Comparison of ENCODE assay signal across 16 mouse cellular contexts in genomic region chr15:40124211-40124953, GRCm38 (mm10). TPM values are rescaled to one million over a fixed set of nuclear protein-coding genes. Genes with fewer than 3 reads are reported as not detected.
A peak's percentile ranks its signal among the peaks of the same experiment; 100 is the strongest.
DNase-seq lines count a peak whose midpoint lies in the region; TF ChIP-seq lines count a peak whose summit lies in the region.
"Had no signal": no experiment of that assay in that cellular context is flagged by ENCODE, and none has a peak within 500 bp of the region (broad histone marks: within the 10 kb centered on the region; RNA-seq: fewer than 3 reads in every experiment).

No protein-coding gene starts in this region.

- no peaks in the 10 kb centered on the region for H3K27me3 ChIP-seq in hindbrain, embryonic 10.5 days (ENCODE audit: insufficient read depth, poor library complexity, severe bottlenecking)
- H3K27me3 ChIP-seq: embryonic facial prominence, embryonic 12.5 days; forebrain, embryonic 13.5 days; heart, embryonic 13.5 days had no signal

- H3K27ac ChIP-seq in gastrocnemius, adult 2 months = no peak overlapping the region
- H3K27ac ChIP-seq in hindbrain, embryonic 10.5 days = no peak overlapping the region
- H3K27ac ChIP-seq: embryonic facial prominence, embryonic 12.5 days; forebrain, embryonic 13.5 days; heart, embryonic 13.5 days had no signal

- no peak overlapping the region for H3K4me3 ChIP-seq in gastrocnemius, adult 2 months
- H3K4me3 ChIP-seq in hindbrain, embryonic 10.5 days = no peak overlapping the region
- H3K4me3 ChIP-seq: embryonic facial prominence, embryonic 12.5 days; forebrain, embryonic 13.5 days; heart, embryonic 13.5 days had no signal

- no peak for TF ChIP-seq CTCF in gastrocnemius, adult 2 months (IDR thresholded peaks at IDR 0.05)

- WGBS in hindbrain, embryonic 10.5 days = 80% methylated on average over 9 of the region's 9 CpGs

- intact Hi-C loops in gastrocnemius, adult 2 months (cut with DNase I) = no loop called here

- DNase-seq in gastrocnemius, adult 2 months = peak; percentile 49
- DNase-seq in gastrocnemius, postnatal 4 days (ENCODE audit: low spot score in 2 of 2) = no peak
- peak; percentile 5 for DNase-seq in lung, postnatal 10 days
- no peak for DNase-seq in lung, postnatal 14 days
- DNase-seq in hindbrain, embryonic 10.5 days (ENCODE audit: low spot score) = peak; percentile 9
- DNase-seq in retina, embryonic 14.5 days (ENCODE audit: low spot score) = peak; percentile 35
- DNase-seq in frontal cortex, adult 2 months (ENCODE audit: extremely low spot score in 1 of 2, low spot score in 1 of 2) = no peak
- DNase-seq in urinary bladder, postnatal 4 days (ENCODE audit: low spot score in 2 of 2) = no peak
- DNase-seq: kidney, adult 9 months; liver; thymus, postnatal 14 days had no signal

- no peaks in the 10 kb centered on the region for H3K36me3 ChIP-seq in hindbrain, embryonic 10.5 days
- H3K36me3 ChIP-seq: embryonic facial prominence, embryonic 12.5 days; heart, embryonic 13.5 days had no signal

- no peaks in the 10 kb centered on the region for H3K9me3 ChIP-seq in hindbrain, embryonic 10.5 days
- H3K9me3 ChIP-seq: embryonic facial prominence, embryonic 12.5 days; forebrain, embryonic 13.5 days; heart, embryonic 13.5 days had no signal

- H3K4me1 ChIP-seq in hindbrain, embryonic 10.5 days (replicated peaks) = no peaks in the 10 kb centered on the region
- H3K4me1 ChIP-seq: forebrain, embryonic 13.5 days had no signal

RNA-seq across cellular contexts. Expression of gene 9330182O14Rik, which starts 9.8 kb away (rescaled TPM):
- total RNA-seq in gastrocnemius, adult 2 months (2021) = not detected
- not detected for total RNA-seq in gastrocnemius, postnatal 4 days (2021)
- polyA plus RNA-seq in hindbrain, embryonic 10.5 days (2016; fragmentation: Nextera tagmentation; extraction: Ambion mirVana) = not detected in 2 replicates
- polyA plus RNA-seq in frontal cortex, adult 2 months (2012; rRNA removed) = not detected in 2 replicates
- total RNA-seq: layer of hippocampus, postnatal 25 days; megakaryocyte-erythroid progenitor cell, adult 5-6 weeks had no signal
- polyA plus RNA-seq: embryonic facial prominence, embryonic 12.5 days; forebrain, embryonic 13.5 days; heart, embryonic 13.5 days had no signal

Comparison
In these comparisons a context has a peak if more than half of its experiments do, and no peak if none do; other contexts are left out.
1. DNase-seq: peak in gastrocnemius, adult 2 months (single experiment), lung, postnatal 10 days (single experiment), hindbrain, embryonic 10.5 days (single experiment) and retina, embryonic 14.5 days (single experiment); none in gastrocnemius, postnatal 4 days (0 of 2), lung, postnatal 14 days (single experiment), frontal cortex, adult 2 months (0 of 2) and urinary bladder, postnatal 4 days (0 of 2).